Mouse (Mus musculus): Measurements from ENCODE around the gene Zfyve27. TPM values are rescaled to one million over a fixed set of nuclear protein-coding genes. Genes with fewer than 3 reads are reported as not detected.

The Zfyve27 gene
- polyA plus RNA-seq (2012; rRNA removed; ENCODE audit: low replicate concordance) = 50.4 and 53.7 TPM in 2 replicates

GRCm38 (mm10) chr19:42163764-42164163 lies at the start of gene Zfyve27:
Zfyve27 (plus strand) TSS chr19:42163951.

GRCm38 (mm10) chr19:42128787-42129508 lies 34.8 kb upstream of the Zfyve27 start, which contains the start of gene Avpi1:
Avpi1 (minus strand) TSS chr19:42129059.

GRCm38 (mm10) chr19:42147170-42147768 lies 16.5 kb upstream of the Zfyve27 start, which contains the start of gene Marveld1:
Marveld1 (plus strand) TSS chr19:42147400.

GRCm38 (mm10) chr19:42201696-42202381 lies 38.1 kb downstream of the Zfyve27 start, which contains the start of gene Sfrp5:
Sfrp5 (minus strand) TSS chr19:42202252.

Other genes with a start within 250 kb of the Zfyve27 start
- 15.7 and 24.5 TPM in 2 replicates for gene Exosc1, start 230.5 kb upstream of the Zfyve27 start, polyA plus RNA-seq (2012; rRNA removed; ENCODE audit: low replicate concordance)
- 59.7 and 116 TPM in 2 replicates for gene Zdhhc16, start 230.5 kb upstream of the Zfyve27 start, polyA plus RNA-seq (2012; rRNA removed; ENCODE audit: low replicate concordance)
- 55.1 and 85.4 TPM in 2 replicates for gene Mms19, start 182.8 kb upstream of the Zfyve27 start, polyA plus RNA-seq (2012; rRNA removed; ENCODE audit: low replicate concordance)
- 40.4 and 49.3 TPM in 2 replicates for gene Ubtd1, start 182.2 kb upstream of the Zfyve27 start, polyA plus RNA-seq (2012; rRNA removed; ENCODE audit: low replicate concordance)
- gene Ankrd2, start 128.0 kb upstream of the Zfyve27 start, polyA plus RNA-seq (2012; rRNA removed; ENCODE audit: low replicate concordance) = not detected in 2 replicates
- 6.7 and 9.9 TPM in 2 replicates for gene Hoga1, start 118.3 kb upstream of the Zfyve27 start, polyA plus RNA-seq (2012; rRNA removed; ENCODE audit: low replicate concordance)
- gene 4933411K16Rik, start 111.7 kb upstream of the Zfyve27 start, polyA plus RNA-seq (2012; rRNA removed; ENCODE audit: low replicate concordance) = 1.1 and 1.4 TPM in 2 replicates
- gene Morn4, start 77.6 kb upstream of the Zfyve27 start, polyA plus RNA-seq (2012; rRNA removed; ENCODE audit: low replicate concordance) = 1.9 and 12.7 TPM in 2 replicates
- gene Pi4k2a, start 73.5 kb upstream of the Zfyve27 start, polyA plus RNA-seq (2012; rRNA removed; ENCODE audit: low replicate concordance) = 45.4 and 48.7 TPM in 2 replicates
- 16.3 and 16.5 TPM in 2 replicates for gene Avpi1, start 34.9 kb upstream of the Zfyve27 start, polyA plus RNA-seq (2012; rRNA removed; ENCODE audit: low replicate concordance)
- 75.2 and 116 TPM in 2 replicates for gene Marveld1, start 16.6 kb upstream of the Zfyve27 start, polyA plus RNA-seq (2012; rRNA removed; ENCODE audit: low replicate concordance)
- gene Sfrp5, start 38.3 kb downstream of the Zfyve27 start, polyA plus RNA-seq (2012; rRNA removed; ENCODE audit: low replicate concordance) = 2.5 and 102 TPM in 2 replicates
- gene Golga7b, start 83.6 kb downstream of the Zfyve27 start, polyA plus RNA-seq (2012; rRNA removed; ENCODE audit: low replicate concordance) = 1.1 and 3.7 TPM in 2 replicates